Mouse (Mus musculus): ENCODE measurements around the gene Necap2. TPM values are rescaled to one million over a fixed set of nuclear protein-coding genes. Genes with fewer than 3 reads are reported as not detected.

Gene Necap2
- polyA plus RNA-seq, 1 experiment, result 68.5 TPM

DNA sequence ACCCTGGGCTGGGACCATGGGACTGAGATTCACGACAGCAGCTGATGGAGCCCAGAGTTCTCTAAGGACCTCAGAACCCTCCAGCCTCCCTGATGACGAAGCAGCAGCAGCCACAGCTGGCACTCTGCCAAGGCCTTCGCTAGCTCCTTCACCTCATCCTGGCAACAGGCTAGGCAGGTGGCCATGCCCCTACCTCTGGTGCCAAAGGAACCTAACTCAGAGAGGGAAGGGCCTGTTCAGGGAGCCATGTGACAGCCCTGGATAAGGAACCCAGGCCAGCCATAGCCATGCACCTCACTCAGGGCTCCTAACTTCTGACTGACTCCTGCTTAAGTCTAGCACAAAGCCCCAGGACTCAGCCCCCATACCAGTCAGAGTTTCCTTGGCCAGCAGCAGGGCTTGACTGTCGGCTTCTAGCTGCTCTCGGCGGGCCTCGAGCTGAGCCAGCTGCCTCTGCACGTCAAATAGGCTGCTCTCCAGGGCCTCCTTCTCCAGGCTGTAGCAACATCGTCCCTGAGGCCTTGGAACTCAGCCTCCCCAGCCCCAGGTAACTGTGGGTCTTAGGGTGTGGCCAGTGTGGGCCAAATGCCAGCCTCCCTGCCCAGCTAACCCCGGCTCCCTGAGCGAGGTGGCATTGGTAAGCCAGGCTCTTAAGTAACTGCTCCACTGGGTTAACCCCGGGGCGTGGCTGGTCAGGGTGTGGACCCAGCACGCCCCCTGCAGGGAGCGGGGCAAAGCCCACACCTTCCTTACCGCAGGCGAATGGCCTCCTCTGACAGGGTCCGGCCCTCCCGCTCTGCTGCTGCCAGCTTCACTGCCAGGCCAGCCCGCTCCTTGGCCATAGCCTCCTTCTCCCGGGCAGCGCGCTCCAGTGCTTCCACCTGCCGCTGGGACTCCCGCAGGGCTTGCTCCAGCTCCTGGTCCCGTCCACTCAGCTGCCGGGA lies 44.3 kb downstream of the Necap2 start:
- DNase-seq (ENCODE audit: low read depth), result no peak

DNA sequence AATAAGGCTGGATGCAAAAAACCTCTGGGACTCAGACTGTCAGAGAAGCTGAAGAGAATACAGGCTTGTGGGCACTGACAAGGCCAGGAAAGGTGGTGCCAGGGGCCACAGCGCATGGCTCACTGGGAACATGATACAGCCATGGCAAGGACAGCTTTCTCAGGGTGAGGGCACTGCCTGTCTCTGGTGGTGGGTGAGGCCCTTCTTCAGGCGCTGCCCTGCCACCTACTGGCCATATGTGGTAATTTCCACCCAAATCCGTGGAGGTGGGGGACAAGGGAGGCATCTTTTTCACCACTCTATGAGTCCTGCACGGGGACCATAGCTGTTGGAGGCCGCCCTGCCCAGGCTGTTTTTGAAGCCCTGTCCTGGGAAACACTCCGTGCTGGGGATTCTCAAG lies 46.4 kb downstream of the Necap2 start:
- no peak for DNase-seq (ENCODE audit: low read depth)

DNA sequence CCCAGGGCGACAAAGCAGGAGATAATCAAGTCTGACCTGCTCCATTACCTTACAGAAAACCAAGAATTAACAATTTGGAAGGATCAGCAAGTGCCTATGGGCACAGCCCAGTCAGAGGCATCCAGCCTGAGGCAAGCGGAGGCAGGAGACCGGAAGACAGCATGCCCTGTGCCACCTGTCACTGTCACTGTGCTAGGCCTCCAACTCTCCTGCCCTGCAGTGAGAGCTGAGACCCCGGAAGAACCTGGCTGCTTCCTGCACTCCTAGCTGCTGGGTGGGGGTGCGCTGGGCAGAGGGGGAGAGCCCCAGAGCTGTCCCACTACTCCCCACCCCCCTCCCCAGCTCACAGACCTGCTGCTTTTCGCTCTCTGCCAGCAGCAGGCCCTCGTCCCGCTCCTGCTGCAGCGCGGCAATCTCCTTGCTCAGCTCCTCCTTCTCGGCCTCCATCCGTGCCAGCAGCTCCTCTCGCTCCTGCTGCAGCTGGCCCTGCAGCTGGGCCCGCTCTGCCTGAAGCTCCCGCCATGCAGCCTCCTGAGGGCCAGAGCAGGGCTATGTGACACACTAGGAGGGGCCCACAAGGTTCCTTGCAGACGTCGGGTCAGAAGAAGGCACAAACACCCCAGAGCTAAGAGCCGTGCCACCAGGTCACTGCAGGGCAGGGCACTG lies 47.5 kb downstream of the Necap2 start:
- no peak for DNase-seq (ENCODE audit: low read depth)

DNA sequence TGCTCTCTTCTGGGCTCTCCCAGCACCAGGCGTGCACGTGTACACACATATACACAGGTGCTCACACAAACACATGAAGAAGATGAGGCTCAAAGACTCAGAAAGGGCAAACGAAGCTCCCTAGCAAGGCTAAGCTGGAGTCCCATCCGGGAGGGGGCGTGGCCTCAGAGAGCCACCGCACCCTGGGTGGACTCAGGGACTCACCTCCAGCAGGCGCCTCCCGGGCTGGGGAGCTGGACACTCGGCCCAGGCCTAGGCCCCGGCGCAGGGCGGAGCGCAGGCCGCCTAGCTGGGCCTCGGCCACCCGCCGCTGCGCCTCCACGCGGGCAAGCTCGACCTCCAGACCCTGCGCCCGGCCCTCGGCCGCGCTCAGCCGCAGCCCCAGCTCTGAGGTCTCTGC lies 53.2 kb downstream of the Necap2 start:
- no peak for DNase-seq (ENCODE audit: low read depth)

DNA sequence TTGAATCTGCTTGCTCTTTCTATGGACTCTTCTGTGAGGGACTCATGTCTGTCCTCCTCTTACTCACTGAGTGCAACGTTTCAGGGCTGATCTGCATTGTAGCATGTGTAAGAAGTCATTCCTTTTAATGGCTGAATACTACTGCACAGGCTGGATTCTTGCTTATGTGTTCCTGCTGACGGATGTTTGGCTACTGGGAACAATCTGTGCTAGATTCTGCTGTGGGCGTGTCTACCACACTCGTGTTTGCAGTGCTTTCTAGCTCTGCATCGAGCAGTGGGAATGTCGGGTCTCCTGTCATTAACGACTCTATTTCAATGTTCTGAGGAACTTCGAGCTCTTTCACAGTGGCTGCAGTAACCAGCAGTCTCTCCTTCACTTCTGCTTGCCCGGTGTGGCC lies 54.1 kb downstream of the Necap2 start:
- DNase-seq (ENCODE audit: low read depth), result no peak

DNA sequence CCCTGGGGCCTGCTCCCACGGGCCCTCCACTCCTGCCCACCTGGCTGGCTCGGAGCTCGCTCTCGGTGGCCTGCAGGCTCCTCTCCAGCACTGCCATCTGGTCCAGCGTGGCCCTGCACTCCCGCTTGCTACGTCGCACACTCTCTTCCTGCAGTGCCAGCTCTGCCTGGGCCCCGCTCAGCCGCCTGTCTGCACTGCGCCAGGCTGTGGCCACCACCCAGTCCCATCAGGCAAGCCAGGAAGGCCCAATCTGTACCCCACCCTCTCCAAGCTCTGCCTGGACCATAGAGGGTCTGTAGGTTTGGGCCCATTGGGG lies 56.6 kb downstream of the Necap2 start:
- no peak for DNase-seq (ENCODE audit: low read depth)

DNA sequence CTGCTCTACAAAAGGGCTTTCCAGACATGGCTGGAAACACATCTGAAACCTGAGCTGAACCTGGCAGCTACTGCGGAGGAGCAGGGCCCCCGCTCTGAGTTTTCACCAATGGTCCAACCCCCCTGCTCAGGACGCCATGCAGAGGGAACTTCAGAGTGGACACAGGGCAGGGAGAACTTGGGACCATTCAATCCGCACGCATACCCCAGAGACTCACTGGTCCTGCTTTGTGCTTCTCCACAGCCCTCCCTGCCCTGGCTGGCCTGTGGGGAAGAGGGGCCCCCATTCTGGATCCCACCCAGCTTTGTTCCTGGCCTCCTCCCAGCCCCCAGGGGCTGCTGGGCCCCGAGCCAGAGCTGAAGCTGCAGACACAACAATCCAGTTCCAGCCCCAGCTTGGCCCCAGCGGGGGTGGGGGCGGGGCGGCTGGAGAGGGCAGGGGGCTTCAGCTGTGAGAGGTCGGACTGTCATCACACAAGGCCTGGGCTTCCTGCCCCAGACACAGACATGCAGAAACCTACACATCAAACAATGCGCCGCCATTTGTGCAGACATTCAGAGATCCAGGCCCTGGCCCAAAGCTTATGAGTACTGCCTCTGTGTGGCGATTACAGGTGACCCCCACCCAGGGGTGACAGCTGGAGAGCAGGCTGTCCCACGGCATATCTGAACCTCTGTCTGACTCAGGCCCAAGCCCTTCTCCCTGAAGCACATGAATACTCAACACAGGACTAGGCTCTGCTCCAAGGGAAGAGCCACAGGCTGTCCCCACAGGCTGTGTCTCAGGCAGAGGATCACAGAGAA lies 57.1 kb downstream of the Necap2 start:
- DNase-seq (ENCODE audit: low read depth), result no peak

DNA sequence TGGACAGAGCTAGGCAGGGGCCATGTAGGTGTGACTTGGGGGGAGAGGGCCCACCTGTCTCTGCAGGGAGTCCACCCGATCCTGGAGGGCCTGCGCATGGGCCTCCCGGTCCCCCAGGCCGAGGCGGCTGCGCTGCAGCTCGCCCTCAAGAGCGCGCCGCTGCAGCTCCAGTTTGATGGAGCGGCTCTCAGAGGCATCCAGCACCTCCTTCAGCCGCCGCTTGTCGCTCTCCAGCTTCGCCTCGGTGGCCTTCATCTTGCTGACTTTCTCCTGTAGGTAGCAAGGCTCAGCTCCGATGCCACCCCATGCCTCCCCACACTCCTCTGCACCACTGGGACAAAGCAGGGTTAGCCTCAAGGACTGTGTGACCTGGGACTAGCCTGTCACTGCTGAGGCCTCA lies 57.9 kb downstream of the Necap2 start:
- DNase-seq (ENCODE audit: low read depth), result no peak

DNA sequence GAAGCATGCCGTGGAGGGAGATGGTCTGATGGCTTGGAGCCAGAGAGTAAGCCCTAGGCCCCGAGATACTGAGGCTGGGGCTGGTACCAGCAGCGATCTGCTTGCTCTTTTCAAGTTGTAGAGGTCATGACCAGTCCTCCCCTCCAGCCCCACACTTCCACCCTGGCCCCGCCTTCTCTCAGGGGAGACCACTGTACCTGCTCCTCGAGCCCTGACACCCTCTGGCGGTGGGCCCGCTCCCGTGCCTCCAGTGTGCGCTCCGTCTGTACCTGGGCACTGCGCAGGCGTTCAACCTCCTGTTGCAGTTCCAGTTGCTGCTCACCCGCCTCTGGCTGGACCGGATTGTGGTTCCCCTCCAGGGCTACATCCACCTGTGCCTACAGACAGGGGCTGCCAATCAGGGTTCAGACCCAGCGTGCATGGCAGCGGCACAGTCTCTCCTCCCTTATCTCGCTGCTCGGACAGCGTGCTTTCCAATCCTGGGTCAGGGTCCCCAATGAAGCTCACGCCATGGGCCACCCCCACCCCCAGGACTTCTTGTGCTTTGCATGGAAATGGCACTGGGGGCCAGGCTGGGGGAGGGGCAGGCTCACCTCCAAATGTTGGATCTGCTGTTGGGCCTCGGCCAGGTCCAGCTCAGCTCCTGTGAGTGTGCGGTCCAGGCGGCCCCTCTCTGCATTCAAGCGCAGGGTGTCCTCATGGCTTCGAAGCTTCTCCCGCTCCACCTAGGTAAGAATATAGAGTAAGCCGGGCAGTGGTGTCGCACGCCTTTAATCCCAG lies 60.3 kb downstream of the Necap2 start:
- DNase-seq (ENCODE audit: low read depth), result no peak

Other genes starting within 250 kb of the Necap2 start
- 0.12 and 1.4 TPM in 2 replicates for gene Padi1, start 232.6 kb downstream of the Necap2 start, polyA plus RNA-seq (2012; rRNA removed)
- 25.1 and 45.2 TPM in 2 replicates for gene Padi2, start 172.0 kb downstream of the Necap2 start, polyA plus RNA-seq (2012; rRNA removed)
- gene Sdhb, start 117.2 kb downstream of the Necap2 start, polyA plus RNA-seq (2012; rRNA removed), result 143 and 165 TPM in 2 replicates
- gene Atp13a2, start 91.5 kb downstream of the Necap2 start, polyA plus RNA-seq (2012; rRNA removed), result 70.8 and 80.3 TPM in 2 replicates
- gene Mfap2, start 67.9 kb downstream of the Necap2 start, polyA plus RNA-seq (2012; rRNA removed), result 36.9 and 47.1 TPM in 2 replicates
- gene Crocc, start 17.8 kb downstream of the Necap2 start, polyA plus RNA-seq (2012; rRNA removed), result 17.6 and 18.9 TPM in 2 replicates
- 1.5 and 2.7 TPM in 2 replicates for gene Spata21, start 10.0 kb upstream of the Necap2 start, polyA plus RNA-seq (2012; rRNA removed)
- gene Szrd1, start 61.4 kb upstream of the Necap2 start, polyA plus RNA-seq (2012; rRNA removed), result 26.2 and 28.3 TPM in 2 replicates
- gene Fbxo42, start 69.6 kb upstream of the Necap2 start, polyA plus RNA-seq (2012; rRNA removed), result 12.5 and 14.5 TPM in 2 replicates
- 1.2 and 1.7 TPM in 2 replicates for gene Rsg1, start 135.6 kb upstream of the Necap2 start, polyA plus RNA-seq (2012; rRNA removed)
- gene Arhgef19, start 161.1 kb upstream of the Necap2 start, polyA plus RNA-seq (2012; rRNA removed), result 4.5 and 4.6 TPM in 2 replicates
- gene Epha2, start 222.9 kb upstream of the Necap2 start, polyA plus RNA-seq (2012; rRNA removed), result 5.9 and 8.3 TPM in 2 replicates

All from gonadal fat pad, adult 2 months (tissue).